Mouse (Mus musculus) kidney, adult 18-20 months (tissue): ENCODE data around the gene Gm7735.
"Not testable (repeated sequence)": the region's sequence is repeated elsewhere in the genome, so short reads cannot be mapped to it uniquely, and the experiment has no call there.

Source experiments
- DNase-seq: peaks from one replicate; pipeline ENCODE4 v3.0.0; 2021

The Gm7735 gene

DNA sequence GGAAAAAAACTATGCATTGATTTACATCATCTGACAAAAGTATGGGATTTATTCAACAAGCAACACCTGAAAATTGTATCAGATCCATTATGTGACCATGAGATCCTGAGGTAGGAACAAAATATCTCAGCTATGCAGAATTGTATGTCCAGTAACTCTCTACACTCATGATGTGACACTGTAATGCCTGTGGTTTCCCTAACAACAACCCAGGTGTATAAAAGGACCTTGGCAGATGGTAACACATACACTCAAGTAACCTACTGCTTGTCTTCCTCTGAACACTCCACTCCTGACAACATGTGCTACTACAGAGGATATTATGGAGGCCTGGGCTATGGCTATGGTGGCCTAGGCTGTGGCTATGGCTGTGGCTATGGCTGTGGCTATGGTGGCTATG, at the start of gene Gm7735:
TSS of gene Gm7735 (plus strand) at position 301 of the 400 bp plus-strand sequence.
- DNase-seq, result not testable (repeated sequence)

DNA sequence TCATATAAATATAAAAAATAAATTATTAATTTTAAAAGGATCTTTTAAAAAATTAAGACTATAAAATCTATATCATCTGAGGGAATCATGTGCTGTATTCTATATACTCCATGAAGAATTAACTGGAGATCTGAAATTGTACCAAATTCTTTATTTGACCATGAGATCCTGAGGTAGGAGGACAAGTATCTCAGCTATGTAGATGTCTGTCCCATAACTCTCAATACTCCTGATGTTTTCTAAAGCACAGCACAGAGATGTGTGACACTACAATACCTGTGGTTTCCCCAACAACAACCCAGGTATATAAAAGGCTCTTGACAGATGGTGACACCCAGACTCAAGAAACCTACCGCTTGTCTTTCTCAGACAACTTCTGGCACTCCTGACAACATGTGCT, 28.7 kb upstream of the Gm7735 start, which contains the start of gene Gm6358:
TSS of gene Gm6358 (plus strand) at position 301 of the 400 bp plus-strand sequence.
- no peak for DNase-seq

DNA sequence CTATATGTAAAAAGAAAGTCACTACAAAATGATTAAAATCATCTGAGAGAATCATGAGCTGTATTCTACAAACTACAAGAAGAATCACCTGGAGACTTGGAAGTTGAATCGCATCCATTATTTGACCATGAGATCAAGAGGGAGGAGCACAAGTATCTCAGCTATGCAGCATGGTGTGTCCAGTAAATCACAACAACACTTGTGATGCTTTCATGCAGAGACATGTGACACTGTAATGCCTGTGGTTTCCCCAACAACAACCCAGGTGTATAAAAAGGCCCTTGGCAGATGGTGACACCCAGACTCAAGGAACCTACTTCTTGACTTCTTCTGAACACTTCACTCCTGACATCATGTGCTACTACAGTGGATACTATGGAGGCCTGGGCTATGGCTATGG, 18.5 kb upstream of the Gm7735 start, which contains the start of gene Gm10061:
TSS of gene Gm10061 (plus strand) at position 301 of the 400 bp plus-strand sequence.
- DNase-seq, result no peak

GRCm38 (mm10) chr16:89157652-89158051, 11.6 kb upstream of the Gm7735 start, which contains the start of gene Gm9789:
TSS of gene Gm9789 (plus strand) at chr16:89157952.
- no peak for DNase-seq

DNA sequence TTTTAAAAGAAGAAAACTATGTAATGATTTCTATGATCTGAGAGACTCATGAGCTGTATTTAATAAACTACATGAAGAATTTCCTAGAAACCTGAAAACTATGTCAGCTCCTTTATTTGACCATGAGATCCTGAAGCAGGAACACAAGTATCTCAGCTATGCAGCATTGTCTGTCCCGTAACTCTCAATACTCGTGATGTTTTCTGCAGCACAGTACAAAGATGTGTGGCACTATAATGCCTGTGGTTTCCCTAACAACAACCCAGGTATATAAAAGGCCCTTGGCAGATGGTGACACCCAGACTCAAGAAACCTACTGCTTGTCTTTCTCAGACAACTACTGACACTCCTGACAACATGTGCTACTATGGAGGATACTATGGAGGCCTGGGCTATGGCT, 5.1 kb downstream of the Gm7735 start, which contains the start of gene 1110057P08Rik:
TSS of gene 1110057P08Rik (plus strand) at position 301 of the 400 bp plus-strand sequence.
- no peak for DNase-seq

- DNase-seq, result no peak
These were observed 19.3 kb downstream of the Gm7735 start for GRCm38 (mm10) chr16:89188621-89189020.

DNA sequence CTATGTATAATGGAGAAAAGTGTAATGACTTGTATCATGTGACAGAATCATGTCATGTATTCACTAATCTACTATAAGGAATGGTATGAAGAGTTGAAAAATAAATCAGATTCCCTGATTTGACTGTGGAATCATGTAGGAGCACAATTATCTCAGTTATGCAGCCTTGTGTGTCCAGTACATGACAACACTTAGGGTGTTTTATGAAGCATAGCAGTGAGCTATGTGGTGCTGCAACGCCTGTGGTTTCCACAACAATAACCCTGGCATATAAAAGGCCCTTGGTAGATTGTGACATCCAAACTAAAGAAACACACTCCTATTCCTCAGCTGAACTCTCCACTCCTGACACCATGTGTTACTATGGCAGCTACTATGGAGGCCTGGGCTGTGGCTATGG, 36.3 kb downstream of the Gm7735 start, which contains the start of gene Krtap20-2:
TSS of gene Krtap20-2 (plus strand) at position 301 of the 400 bp plus-strand sequence.
- no peak for DNase-seq
